Mouse (Mus musculus) forebrain, embryonic 11.5 days (tissue): ENCODE results near the gene 4931423N10Rik. TPM values are rescaled to one million over a fixed set of nuclear protein-coding genes. Genes with fewer than 3 reads are reported as not detected.
A peak's percentile ranks its signal among the peaks of the same experiment; 100 is the strongest.
"Not testable (repeated sequence)": the region's sequence is repeated elsewhere in the genome, so short reads cannot be mapped to it uniquely, and the experiment has no call there.

Source experiments
- ATAC-seq: fragments of 200-750 bp; cut with Nextera tagmentation; replicated peaks from 2 replicates; pipeline ENCODE4 v1.8.0; 2017; ENCODE audit warnings: moderate TSS enrichment; ENCODE audit not compliant: low FRiP score
- DNase-seq: peaks from one replicate; pipeline ENCODE4 v3.0.0-alpha.2; 2017; ENCODE audit warnings: low spot score
- H3K27ac ChIP-seq: fragments of 300-500 bp; sonication (generic); 2 replicates; pipeline ENCODE4 v1.5.1; 2014; ENCODE audit warnings: low read depth, low read length
- H3K27me3 ChIP-seq: fragments of 300-500 bp; sonication (generic); 2 replicates; pipeline ENCODE4 v1.6.1; 2014; ENCODE audit warnings: mild to moderate bottlenecking, low read length, mixed read lengths; ENCODE audit not compliant: control insufficient read depth, insufficient read depth
- H3K36me3 ChIP-seq: fragments of 300-500 bp; sonication (generic); 2 replicates; pipeline ENCODE4 v1.6.1; 2014; ENCODE audit warnings: mild to moderate bottlenecking, low read length, moderate library complexity, mixed read lengths; ENCODE audit not compliant: control insufficient read depth, insufficient read depth
- H3K4me1 ChIP-seq: fragments of 300-500 bp; sonication (generic); replicated peaks from 2 replicates; pipeline ENCODE4 v1.6.1; 2014; ENCODE audit warnings: low read length, mixed read lengths; ENCODE audit not compliant: control insufficient read depth, insufficient read depth
- H3K4me2 ChIP-seq: fragments of 300-500 bp; sonication (generic); 2 replicates; pipeline ENCODE4 v1.6.1; 2014; ENCODE audit warnings: low read depth, mild to moderate bottlenecking, low read length, moderate library complexity, mixed read lengths; ENCODE audit not compliant: severe bottlenecking
- H3K4me3 ChIP-seq: fragments of 300-500 bp; sonication (generic); 2 replicates; pipeline ENCODE4 v1.5.1; 2014; ENCODE audit warnings: low read depth, low read length
- H3K9ac ChIP-seq: fragments of 300-500 bp; sonication (generic); 2 replicates; pipeline ENCODE4 v1.6.1; 2014; ENCODE audit warnings: low read length
- H3K9me3 ChIP-seq: fragments of 300-500 bp; sonication (generic); 2 replicates; pipeline ENCODE4 v1.6.1; 2016; ENCODE audit warnings: low read length, mixed read lengths; ENCODE audit not compliant: control insufficient read depth
- WGBS: fragments of 180-500 bp; shearing (Covaris S2); extraction: QIAGEN DNeasy Blood & Tissue Kit; methylation state at CpG from one replicate; pipeline ENCODE4 v1.1.7; 2014; 5-methylcytosine and 5-hydroxymethylcytosine counted together
- polyA plus RNA-seq: library from polyadenylated mRNA; unstranded; fragments of >200 nt; fragmentation: Nextera tagmentation; extraction: Ambion mirVana; gene quantifications from 2 replicates; pipeline ENCODE4 v1.2.1, GENCODE M21; 2014

4931423N10Rik gene
- polyA plus RNA-seq, 1 experiment from 2014 or later = 0.13 TPM

DNA sequence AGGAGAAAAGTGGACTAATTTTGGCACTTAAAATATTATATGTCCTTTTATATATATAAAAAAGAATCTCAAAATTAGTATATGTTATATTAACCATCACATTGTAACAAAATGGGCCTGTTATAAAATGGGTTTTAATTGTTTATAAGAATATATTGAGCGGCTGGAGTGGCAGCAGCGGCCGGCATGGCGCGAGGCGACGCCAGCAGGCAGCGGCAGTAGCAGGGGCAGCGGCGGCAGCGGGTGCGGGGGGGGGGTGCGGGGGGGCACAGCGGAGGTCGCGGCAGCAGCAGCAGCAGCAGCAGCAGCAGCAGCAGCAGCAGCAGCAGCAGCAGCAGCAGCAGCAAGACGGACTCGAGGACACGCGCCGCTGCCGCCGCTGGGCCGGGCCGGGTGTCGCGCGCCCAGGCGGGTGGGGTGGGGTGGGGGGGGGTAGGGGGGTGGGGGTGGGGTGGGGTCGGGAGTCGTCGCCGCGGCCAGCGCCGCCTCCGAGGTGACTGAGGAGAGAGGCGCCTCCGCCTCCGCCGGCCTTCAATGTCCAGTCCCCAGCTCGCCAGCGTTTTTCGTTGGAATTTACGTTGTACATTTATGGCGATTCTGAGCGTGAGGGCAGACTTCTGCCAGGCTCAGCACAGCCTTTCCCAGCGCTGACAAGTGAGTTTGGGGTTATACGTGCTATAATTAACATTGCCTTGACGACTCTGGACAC, 26.9 kb downstream of the 4931423N10Rik start:
- WGBS = under 1% methylated on average over 34 of the region's 50 CpGs
- no peak overlapping the region for H3K27ac ChIP-seq

GRCm38 (mm10) chr2:23290991-23291390, 83.7 kb downstream of the 4931423N10Rik start:
- 58% methylated on average over 19 of the region's 19 CpGs for WGBS
- H3K4me2 ChIP-seq, H3K27ac ChIP-seq, H3K9ac ChIP-seq, ATAC-seq, H3K4me1 ChIP-seq, H3K9me3 ChIP-seq, H3K27me3 ChIP-seq, H3K4me3 ChIP-seq, H3K36me3 ChIP-seq: not testable (repeated sequence)
- peak; percentile 52 for DNase-seq

More for the DNA sequence above, 26.9 kb downstream of the 4931423N10Rik start:
- H3K4me3 ChIP-seq = peak overlapping the region; percentile 44
- peak; percentile 75 for DNase-seq
- peak overlapping the region; percentile 57 for H3K4me2 ChIP-seq
- H3K4me1 ChIP-seq = no peaks in the 10 kb centered on the region
- H3K36me3 ChIP-seq = no peaks in the 10 kb centered on the region
- no peaks in the 10 kb centered on the region for H3K9me3 ChIP-seq
- peak; percentile 83 for ATAC-seq
- H3K9ac ChIP-seq = peak overlapping the region; percentile 53
- no peaks in the 10 kb centered on the region for H3K27me3 ChIP-seq

DNA sequence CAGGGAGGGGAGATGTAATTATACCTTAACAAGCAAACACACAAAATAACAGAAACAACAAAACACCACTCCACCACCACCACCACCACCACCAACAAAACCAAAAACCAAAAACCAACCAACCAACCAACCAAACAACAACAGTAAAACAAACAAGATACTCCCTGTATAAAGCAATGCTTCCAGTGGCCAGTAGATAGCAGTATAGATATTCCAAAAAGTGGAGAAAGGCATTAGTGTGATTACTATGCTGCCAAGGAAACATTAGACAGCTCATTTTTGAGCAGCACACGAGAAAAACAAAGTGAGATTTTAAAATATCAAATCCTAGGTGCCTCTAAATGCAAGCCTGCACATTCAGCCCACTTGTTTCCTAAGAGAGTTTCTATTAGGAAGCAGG, 107.6 kb downstream of the 4931423N10Rik start:
- no peak for ATAC-seq
- Histone ChIP-seq H3K4me3 (no peak overlapping the region), H3K9me3 (no peaks in the 10 kb centered on the region), H3K36me3 (no peaks in the 10 kb centered on the region), H3K27ac (no peak overlapping the region), H3K9ac (no peak overlapping the region), H3K4me2 (no peak overlapping the region), H3K4me1 (no peaks in the 10 kb centered on the region), H3K27me3 (no peaks in the 10 kb centered on the region)
- no peak for DNase-seq
- 25% methylated on average over 1 of the region's 1 CpGs for WGBS

Other genes starting within 250 kb of the 4931423N10Rik start
- 38.9 and 47.9 TPM in 2 replicates for gene Abi1, start 167.2 kb upstream of the 4931423N10Rik start, polyA plus RNA-seq
- gene Acbd5, start 139.3 kb upstream of the 4931423N10Rik start, polyA plus RNA-seq = 40.6 and 40.7 TPM in 2 replicates
- gene Mastl, start 51.5 kb upstream of the 4931423N10Rik start, polyA plus RNA-seq = 16.2 and 17.7 TPM in 2 replicates
- 79.4 and 91.3 TPM in 2 replicates for gene Yme1l1, start 51.1 kb upstream of the 4931423N10Rik start, polyA plus RNA-seq
- gene Nxph2, start 113.8 kb downstream of the 4931423N10Rik start, polyA plus RNA-seq = 0.09 TPM in 1 of 2 replicates, not detected in the other